ENCODE assay signal across 12 mouse cellular contexts in genomic region chr12:117721748-117722150, GRCm38 (mm10).
DNase-seq lines count a peak whose midpoint lies in the region; ATAC-seq and TF ChIP-seq lines count a peak whose summit lies in the region.
"Had no signal": no experiment of that assay in that cellular context is flagged by ENCODE, and none has a peak within 500 bp of the region (broad histone marks: within the 10 kb centered on the region; RNA-seq: fewer than 3 reads in every experiment).

No protein-coding gene starts in this region.

- no peak for TF ChIP-seq POLR2A in brain, embryonic 14.5 days (IDR thresholded peaks at IDR 0.05; ENCODE audit: borderline replicate concordance, extremely low read depth, insufficient read depth, insufficient read length, poor library complexity, severe bottlenecking)
- no peak for TF ChIP-seq POLR2A in lung, adult 2 months (IDR thresholded peaks at IDR 0.05; ENCODE audit: borderline replicate concordance, extremely low read depth, low read depth, low read length)

- H3K4me1 ChIP-seq in forebrain, embryonic 11.5 days (replicated peaks; ENCODE audit: control insufficient read depth, insufficient read depth, low read length), result 0 out of 2 replicates have a peak, but pooled peaks cover 5% of the 10 kb centered on the region
- H3K4me1 ChIP-seq in forebrain, postnatal 0 days (ENCODE audit: insufficient read depth), result no peaks in the 10 kb centered on the region
- H3K4me1 ChIP-seq in hindbrain, embryonic 15.5 days (replicated peaks), result peaks cover 18% of the 10 kb centered on the region
- peaks cover 25% of the 10 kb centered on the region for H3K4me1 ChIP-seq in midbrain, embryonic 13.5 days (replicated peaks)
- H3K4me1 ChIP-seq in lung, adult 2 months (ENCODE audit: control insufficient read depth, insufficient read depth, low read length), result peaks cover 11% of the 10 kb centered on the region

- ATAC-seq in forebrain, embryonic 11.5 days (replicated peaks; ENCODE audit: low FRiP score), result 0 out of 2 replicates have a peak, but pooled peaks have one; percentile 7
- ATAC-seq in forebrain, postnatal 0 days, result no peak
- ATAC-seq in hindbrain, embryonic 15.5 days (ENCODE audit: low FRiP score, low read depth), result peak; percentile 67
- ATAC-seq in midbrain, embryonic 13.5 days, result peak; percentile 63

- H3K9me3 ChIP-seq in forebrain, embryonic 11.5 days (ENCODE audit: control insufficient read depth, low read length), result no peaks in the 10 kb centered on the region
- no peaks in the 10 kb centered on the region for H3K9me3 ChIP-seq in forebrain, postnatal 0 days (ENCODE audit: low read length)
- H3K9me3 ChIP-seq in hindbrain, embryonic 15.5 days, result no peaks in the 10 kb centered on the region
- H3K9me3 ChIP-seq in midbrain, embryonic 13.5 days, result no peaks in the 10 kb centered on the region

- H3K4me2 ChIP-seq in forebrain, embryonic 11.5 days (ENCODE audit: low read depth, low read length, severe bottlenecking), result no peak overlapping the region
- no peak overlapping the region for H3K4me2 ChIP-seq in forebrain, postnatal 0 days (ENCODE audit: low read depth)
- H3K4me2 ChIP-seq in hindbrain, embryonic 15.5 days, result no peak overlapping the region
- H3K4me2 ChIP-seq in midbrain, embryonic 13.5 days (replicated peaks), result no peak overlapping the region

- H3K27ac ChIP-seq in forebrain, embryonic 11.5 days (ENCODE audit: low read depth, low read length), result no peak overlapping the region
- H3K27ac ChIP-seq in forebrain, postnatal 0 days (ENCODE audit: low read depth, low read length), result no peak overlapping the region
- H3K27ac ChIP-seq in hindbrain, embryonic 15.5 days (replicated peaks), result 0 out of 2 replicates have a peak overlapping the region, but pooled peaks have one; percentile 4
- peak overlapping the region; percentile 59 for H3K27ac ChIP-seq in midbrain, embryonic 13.5 days
- H3K27ac ChIP-seq: heart, adult 2 months had no signal

- no peak overlapping the region for H3K9ac ChIP-seq in forebrain, embryonic 11.5 days (ENCODE audit: low read length)
- no peak overlapping the region for H3K9ac ChIP-seq in forebrain, postnatal 0 days
- no peak overlapping the region for H3K9ac ChIP-seq in hindbrain, embryonic 15.5 days
- no peak overlapping the region for H3K9ac ChIP-seq in midbrain, embryonic 13.5 days (replicated peaks)

- H3K36me3 ChIP-seq in forebrain, embryonic 11.5 days (ENCODE audit: control insufficient read depth, insufficient read depth, low read length), result no peaks in the 10 kb centered on the region
- H3K36me3 ChIP-seq in forebrain, postnatal 0 days (ENCODE audit: insufficient read depth), result peaks cover 21% of the 10 kb centered on the region
- peaks cover 19% of the 10 kb centered on the region for H3K36me3 ChIP-seq in hindbrain, embryonic 15.5 days
- H3K36me3 ChIP-seq in midbrain, embryonic 13.5 days, result peaks cover 31% of the 10 kb centered on the region

- no peaks in the 10 kb centered on the region for H3K27me3 ChIP-seq in forebrain, embryonic 11.5 days (ENCODE audit: control insufficient read depth, insufficient read depth, low read length)
- no peaks in the 10 kb centered on the region for H3K27me3 ChIP-seq in forebrain, postnatal 0 days (ENCODE audit: insufficient read depth, low read length)
- H3K27me3 ChIP-seq in hindbrain, embryonic 15.5 days, result no peaks in the 10 kb centered on the region
- H3K27me3 ChIP-seq in midbrain, embryonic 13.5 days, result no peaks in the 10 kb centered on the region

- no peak for TF ChIP-seq CTCF in forebrain, postnatal 0 days (IDR thresholded peaks at IDR 0.05; ENCODE audit: low read depth)
- TF ChIP-seq CTCF in brain, embryonic 14.5 days (IDR thresholded peaks at IDR 0.05; ENCODE audit: borderline replicate concordance, extremely low read depth, insufficient read depth, insufficient read length), result no peak
- no peak for TF ChIP-seq CTCF in lung, adult 2 months (IDR thresholded peaks at IDR 0.05; ENCODE audit: insufficient read depth, low read length)

- 50% methylated on average over 6 of the region's 6 CpGs for WGBS in forebrain, embryonic 11.5 days
- 47% methylated on average over 6 of the region's 6 CpGs for WGBS in forebrain, postnatal 0 days
- 25% methylated on average over 6 of the region's 6 CpGs for WGBS in hindbrain, embryonic 15.5 days
- 19% methylated on average over 6 of the region's 6 CpGs for WGBS in midbrain, embryonic 13.5 days
- WGBS in lung, adult 2 months, result 43% methylated on average over 6 of the region's 6 CpGs

- H3K4me3 ChIP-seq in forebrain, embryonic 11.5 days (ENCODE audit: low read depth, low read length), result no peak overlapping the region
- H3K4me3 ChIP-seq in forebrain, postnatal 0 days (ENCODE audit: low read depth, low read length), result no peak overlapping the region
- no peak overlapping the region for H3K4me3 ChIP-seq in hindbrain, embryonic 15.5 days
- H3K4me3 ChIP-seq in midbrain, embryonic 13.5 days (replicated peaks), result no peak overlapping the region
- H3K4me3 ChIP-seq in lung, adult 2 months (replicated peaks; ENCODE audit: extremely low read depth, low read depth, low read length), result no peak overlapping the region
- H3K4me3 ChIP-seq: heart, adult 2 months had no signal

- DNase-seq in forebrain, embryonic 11.5 days (ENCODE audit: low spot score), result no peak
- DNase-seq in forebrain, postnatal 0 days, result no peak
- DNase-seq in brain, embryonic 14.5 days (ENCODE audit: low read depth), result peak; percentile 39
- no peak for DNase-seq in lung, adult 2 months
- DNase-seq in layer of hippocampus, adult 9-10 months (ENCODE audit: low spot score), result no peak
- no peak for DNase-seq in right cerebral cortex, postnatal 25 days
- DNase-seq: heart, adult 2 months; kidney, adult 18-20 months; lung, postnatal 36 days; right cerebral cortex, adult 18-20 months had no signal

Comparison
In these comparisons a context has a peak if more than half of its experiments do, and no peak if none do; other contexts are left out.
1. H3K27ac ChIP-seq: peak in hindbrain, embryonic 15.5 days (single experiment) and midbrain, embryonic 13.5 days (single experiment); none in forebrain, embryonic 11.5 days (single experiment) and forebrain, postnatal 0 days (single experiment).